Mouse (Mus musculus) embryonic facial prominence, embryonic 15.5 days (tissue): ENCODE data around the gene Ttc21a. TPM values are rescaled to one million over a fixed set of nuclear protein-coding genes. Genes with fewer than 3 reads are reported as not detected.

ENCODE experiments used
- ATAC-seq: fragments of 200-750 bp; cut with Nextera tagmentation; 2 replicates; pipeline ENCODE4 v1.8.0; 2017; ENCODE audit warnings: low read depth, moderate TSS enrichment; ENCODE audit not compliant: insufficient number of reproducible peaks, low FRiP score, low TSS enrichment
- H3K27ac ChIP-seq: fragments of 300-500 bp; sonication (generic); replicated peaks from 2 replicates; pipeline ENCODE4 v1.5.1; 2015; ENCODE audit warnings: mild to moderate bottlenecking, inconsistent platforms
- H3K27me3 ChIP-seq: fragments of 300-500 bp; sonication (generic); 2 replicates; pipeline ENCODE4 v1.6.1; 2015; ENCODE audit warnings: inconsistent platforms
- H3K36me3 ChIP-seq: fragments of 300-500 bp; sonication (generic); 2 replicates; pipeline ENCODE4 v1.6.1; 2015; ENCODE audit warnings: mild to moderate bottlenecking, inconsistent platforms
- H3K4me1 ChIP-seq: fragments of 300-500 bp; sonication (generic); 2 replicates; pipeline ENCODE4 v1.6.1; 2015; ENCODE audit warnings: inconsistent platforms
- H3K4me2 ChIP-seq: fragments of 300-500 bp; sonication (generic); replicated peaks from 2 replicates; pipeline ENCODE4 v1.6.1; 2015; ENCODE audit warnings: mild to moderate bottlenecking, inconsistent platforms
- H3K4me3 ChIP-seq: fragments of 300-500 bp; sonication (generic); replicated peaks from 2 replicates; pipeline ENCODE4 v1.5.1; 2015; ENCODE audit warnings: mild to moderate bottlenecking, inconsistent platforms
- H3K9ac ChIP-seq: fragments of 300-500 bp; sonication (generic); 2 replicates; pipeline ENCODE4 v1.6.1; 2015; ENCODE audit warnings: inconsistent platforms
- H3K9me3 ChIP-seq: fragments of 300-500 bp; sonication (generic); replicated peaks from 2 replicates; pipeline ENCODE4 v1.6.1; 2016; ENCODE audit warnings: inconsistent platforms
- WGBS: fragments of 180-500 bp; shearing (Covaris S2); methylation state at CpG from one replicate; pipeline ENCODE4 v1.1.7; 2015; 5-methylcytosine and 5-hydroxymethylcytosine counted together
- polyA plus RNA-seq: library from polyadenylated mRNA; unstranded; fragments of >200 nt; fragmentation: Nextera tagmentation; extraction: Ambion mirVana; gene quantifications from 2 replicates; pipeline ENCODE4 v1.2.1, GENCODE M21; 2015

Gene Ttc21a
- polyA plus RNA-seq, 1 experiment from 2014 or later = 2.6 TPM

DNA sequence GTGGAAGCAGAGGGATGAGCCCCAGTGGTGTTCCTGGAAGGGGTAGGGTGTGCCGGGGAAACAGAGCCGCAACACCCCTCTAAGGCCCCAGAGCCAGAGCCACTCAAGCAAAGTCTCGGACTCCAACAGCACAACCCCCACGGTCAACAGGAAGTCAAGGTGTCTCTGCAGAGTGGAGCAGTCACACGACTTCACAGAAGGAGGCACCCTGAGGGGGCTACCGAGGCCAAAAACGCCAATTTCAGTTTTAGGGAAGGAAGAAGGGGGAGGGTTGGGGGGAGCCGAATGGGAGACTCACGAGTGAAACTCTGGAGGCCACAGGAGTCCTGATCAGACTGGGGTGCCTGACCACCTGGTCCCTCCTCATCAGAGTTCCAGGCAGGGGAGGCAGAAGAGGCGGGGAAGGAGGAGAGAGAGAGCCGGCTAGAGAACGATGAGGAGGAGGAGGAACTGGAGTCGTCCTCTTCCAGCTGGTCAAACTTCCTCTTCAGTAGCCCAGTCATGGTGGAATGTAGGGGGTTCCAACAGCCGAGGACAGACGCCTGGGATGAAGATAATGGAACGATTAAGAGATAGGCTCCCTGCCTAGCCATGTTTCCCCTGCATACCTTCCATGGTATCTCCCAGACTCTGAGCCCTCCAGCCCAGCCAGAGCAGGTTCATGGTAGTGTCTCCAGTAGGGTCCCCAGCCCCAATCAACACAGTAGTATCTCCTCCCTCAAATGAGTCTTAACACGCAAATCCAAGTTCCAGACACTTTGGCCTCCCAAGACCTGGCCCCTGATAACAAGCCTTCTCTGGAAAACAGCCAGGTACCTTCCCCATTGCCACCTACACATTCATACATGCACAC, 39.5 kb downstream of the Ttc21a start:
- Histone ChIP-seq H3K4me1 (peaks cover 48% of the 10 kb centered on the region), H3K9ac (no peak overlapping the region), H3K4me2 (0 out of 2 replicates have a peak overlapping the region, but pooled peaks have one; percentile 1), H3K27ac (no peak overlapping the region), H3K9me3 (no peaks in the 10 kb centered on the region), H3K27me3 (no peaks in the 10 kb centered on the region), H3K36me3 (peaks cover 23% of the 10 kb centered on the region), H3K4me3 (no peak overlapping the region)
- 43% methylated on average over 17 of the region's 17 CpGs for WGBS
- no peak for ATAC-seq

DNA sequence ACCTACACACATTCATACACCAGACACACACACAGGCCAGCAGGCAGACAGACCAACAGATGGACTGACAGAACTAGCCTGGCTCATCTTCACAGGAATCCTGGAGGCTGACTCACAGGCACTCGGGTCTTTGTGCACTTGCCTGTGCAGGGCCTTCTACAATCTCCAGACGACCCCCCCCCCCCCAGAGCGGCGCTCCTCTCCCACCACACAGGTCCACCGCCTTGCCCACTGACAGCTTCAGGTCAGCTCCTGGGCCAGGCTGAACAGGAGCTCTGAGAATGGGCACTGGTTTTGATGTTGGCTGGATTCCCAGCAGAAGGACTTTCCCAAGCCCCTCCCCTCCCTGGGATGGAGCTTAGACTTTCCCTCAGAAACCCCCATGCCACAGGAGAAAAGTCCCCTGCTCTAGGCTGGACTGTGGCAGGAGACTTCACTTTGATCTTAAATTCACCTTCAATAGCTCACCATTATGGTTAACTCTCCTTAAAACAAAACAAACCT, 40.2 kb downstream of the Ttc21a start:
- no peak overlapping the region for H3K27ac ChIP-seq
- ATAC-seq = no peak
- H3K4me3 ChIP-seq = no peak overlapping the region
- peaks cover 55% of the 10 kb centered on the region for H3K4me1 ChIP-seq
- H3K9ac ChIP-seq = no peak overlapping the region
- H3K27me3 ChIP-seq = no peaks in the 10 kb centered on the region
- peaks cover 16% of the 10 kb centered on the region for H3K36me3 ChIP-seq
- H3K9me3 ChIP-seq = no peaks in the 10 kb centered on the region
- H3K4me2 ChIP-seq = no peak overlapping the region
- 45% methylated on average over 5 of the region's 5 CpGs for WGBS

DNA sequence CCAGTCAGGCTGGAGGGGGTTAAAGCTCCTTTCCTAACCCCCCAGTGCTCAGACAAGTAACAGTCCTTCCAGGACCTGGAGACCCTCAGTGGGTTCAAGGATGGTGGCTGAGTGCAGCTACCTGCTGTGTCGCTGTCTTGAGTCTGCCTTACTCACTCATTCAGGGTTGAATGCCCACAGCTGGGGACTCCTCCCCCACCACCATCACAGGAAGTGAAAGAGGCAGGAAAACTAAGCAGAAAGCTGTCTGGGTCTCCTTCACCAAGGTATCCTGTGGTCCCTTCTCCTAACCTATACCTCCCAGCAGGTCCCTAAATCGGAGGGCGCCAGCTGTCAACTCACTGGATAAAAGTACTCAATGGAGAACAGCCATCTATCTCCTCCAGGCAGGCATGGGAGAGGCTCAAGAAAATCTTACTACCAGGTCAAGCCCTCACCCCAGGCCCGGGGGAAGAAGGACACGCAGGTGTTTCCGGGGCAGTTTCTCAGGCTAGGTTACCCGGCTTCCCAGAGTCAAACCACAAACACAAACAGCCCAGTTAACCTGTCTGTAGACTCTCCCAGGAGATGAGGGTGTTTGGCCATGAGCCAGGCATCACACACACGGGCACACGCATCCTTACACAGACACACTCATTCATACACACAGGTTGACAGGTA, 40.9 kb downstream of the Ttc21a start:
- Histone ChIP-seq H3K4me1 (peaks cover 62% of the 10 kb centered on the region), H3K27me3 (no peaks in the 10 kb centered on the region), H3K36me3 (peaks cover 10% of the 10 kb centered on the region), H3K27ac (no peak overlapping the region), H3K4me2 (no peak overlapping the region), H3K9ac (no peak overlapping the region), H3K4me3 (no peak overlapping the region), H3K9me3 (no peaks in the 10 kb centered on the region)
- 48% methylated on average over 9 of the region's 9 CpGs for WGBS
- no peak for ATAC-seq

DNA sequence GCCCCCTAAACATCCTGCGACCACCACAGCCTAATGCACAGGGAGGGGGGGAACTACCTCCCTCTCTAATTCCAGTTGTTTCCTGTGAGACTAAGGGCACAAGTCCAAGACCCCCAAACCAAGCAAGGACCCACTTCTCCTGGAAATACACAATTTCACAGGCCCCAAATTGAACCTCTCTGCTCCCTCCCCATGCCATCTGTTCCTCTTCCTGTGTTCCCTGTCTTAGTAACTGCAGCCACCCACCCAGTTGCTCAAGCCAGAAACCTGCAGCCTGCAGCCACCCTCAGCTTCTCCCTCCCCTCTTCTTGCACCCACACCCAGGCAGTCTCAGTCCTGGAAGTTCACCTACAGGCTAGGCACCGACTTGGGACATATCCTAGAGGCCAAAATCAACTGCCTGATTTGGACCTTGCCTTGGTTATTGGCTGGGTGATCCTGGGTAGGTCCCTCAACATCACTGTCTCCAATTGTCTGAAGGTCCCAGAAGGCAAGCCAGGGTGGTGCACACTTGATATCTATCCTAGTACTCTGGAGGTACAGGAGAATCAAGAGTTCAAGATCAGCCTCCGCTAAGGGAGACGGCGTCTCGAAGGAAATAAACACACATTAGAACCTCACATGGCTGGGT, 41.5 kb downstream of the Ttc21a start:
- no peak overlapping the region for H3K9ac ChIP-seq
- H3K36me3 ChIP-seq = peaks cover 3% of the 10 kb centered on the region
- no peak overlapping the region for H3K27ac ChIP-seq
- H3K4me1 ChIP-seq = peaks cover 66% of the 10 kb centered on the region
- no peak overlapping the region for H3K4me3 ChIP-seq
- 75% methylated on average over 6 of the region's 6 CpGs for WGBS
- no peaks in the 10 kb centered on the region for H3K9me3 ChIP-seq
- no peaks in the 10 kb centered on the region for H3K27me3 ChIP-seq
- H3K4me2 ChIP-seq = no peak overlapping the region
- no peak for ATAC-seq

DNA sequence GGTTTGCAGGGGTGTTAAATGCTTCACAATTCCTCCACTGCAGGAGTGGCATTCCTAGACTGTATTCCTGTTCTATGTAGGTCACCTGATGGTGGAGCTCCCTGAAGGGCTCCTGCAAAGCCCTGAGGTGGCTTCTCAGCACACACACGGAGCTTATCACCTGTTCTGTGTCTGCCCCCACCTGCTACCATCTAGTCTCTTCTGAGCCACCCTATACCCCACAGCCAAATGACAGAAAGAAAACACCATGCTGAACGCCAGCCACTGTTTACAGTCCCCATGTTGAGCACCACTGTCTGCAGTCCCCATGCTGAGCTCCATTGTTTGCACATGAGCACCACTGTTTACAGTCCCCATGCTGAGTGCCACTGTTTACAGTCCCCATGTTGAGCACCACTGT, 42.3 kb downstream of the Ttc21a start:
- H3K4me1 ChIP-seq = peaks cover 74% of the 10 kb centered on the region
- H3K9me3 ChIP-seq = no peaks in the 10 kb centered on the region
- no peak overlapping the region for H3K4me3 ChIP-seq
- no peaks in the 10 kb centered on the region for H3K36me3 ChIP-seq
- H3K27ac ChIP-seq = no peak overlapping the region
- ATAC-seq = no peak
- WGBS = 56% methylated on average over 2 of the region's 2 CpGs
- no peak overlapping the region for H3K4me2 ChIP-seq
- no peaks in the 10 kb centered on the region for H3K27me3 ChIP-seq
- H3K9ac ChIP-seq = no peak overlapping the region

DNA sequence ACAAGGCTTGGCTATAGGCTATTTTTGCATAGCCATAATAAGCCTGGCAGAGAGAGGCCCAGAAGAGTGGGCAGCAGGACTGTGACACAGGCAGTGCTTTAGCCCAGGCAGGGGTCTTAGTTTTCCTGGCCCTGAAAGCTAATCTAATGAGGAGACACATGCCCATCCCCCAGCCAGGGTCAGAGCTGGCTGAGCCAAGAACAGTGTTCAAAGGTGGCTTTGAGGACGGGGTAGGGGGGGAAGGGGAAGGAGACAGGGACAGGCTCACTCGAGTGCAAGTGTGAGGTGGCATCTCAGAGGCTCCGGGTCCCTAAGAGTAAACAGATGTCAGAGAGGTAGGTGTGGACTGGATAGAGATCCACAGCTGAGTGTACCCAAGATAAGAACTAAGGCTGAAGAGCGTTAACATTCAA, 43.4 kb downstream of the Ttc21a start:
- WGBS = 7% methylated on average over 4 of the region's 4 CpGs
- Histone ChIP-seq H3K9ac (no peak overlapping the region), H3K36me3 (no peaks in the 10 kb centered on the region), H3K27me3 (no peaks in the 10 kb centered on the region), H3K9me3 (no peaks in the 10 kb centered on the region), H3K4me3 (peak overlapping the region; percentile 67; the same call in 1 of the 2 replicates), H3K4me1 (peaks cover 79% of the 10 kb centered on the region), H3K4me2 (peak overlapping the region; percentile 95), H3K27ac (peak overlapping the region; percentile 89)
- no peak for ATAC-seq

DNA sequence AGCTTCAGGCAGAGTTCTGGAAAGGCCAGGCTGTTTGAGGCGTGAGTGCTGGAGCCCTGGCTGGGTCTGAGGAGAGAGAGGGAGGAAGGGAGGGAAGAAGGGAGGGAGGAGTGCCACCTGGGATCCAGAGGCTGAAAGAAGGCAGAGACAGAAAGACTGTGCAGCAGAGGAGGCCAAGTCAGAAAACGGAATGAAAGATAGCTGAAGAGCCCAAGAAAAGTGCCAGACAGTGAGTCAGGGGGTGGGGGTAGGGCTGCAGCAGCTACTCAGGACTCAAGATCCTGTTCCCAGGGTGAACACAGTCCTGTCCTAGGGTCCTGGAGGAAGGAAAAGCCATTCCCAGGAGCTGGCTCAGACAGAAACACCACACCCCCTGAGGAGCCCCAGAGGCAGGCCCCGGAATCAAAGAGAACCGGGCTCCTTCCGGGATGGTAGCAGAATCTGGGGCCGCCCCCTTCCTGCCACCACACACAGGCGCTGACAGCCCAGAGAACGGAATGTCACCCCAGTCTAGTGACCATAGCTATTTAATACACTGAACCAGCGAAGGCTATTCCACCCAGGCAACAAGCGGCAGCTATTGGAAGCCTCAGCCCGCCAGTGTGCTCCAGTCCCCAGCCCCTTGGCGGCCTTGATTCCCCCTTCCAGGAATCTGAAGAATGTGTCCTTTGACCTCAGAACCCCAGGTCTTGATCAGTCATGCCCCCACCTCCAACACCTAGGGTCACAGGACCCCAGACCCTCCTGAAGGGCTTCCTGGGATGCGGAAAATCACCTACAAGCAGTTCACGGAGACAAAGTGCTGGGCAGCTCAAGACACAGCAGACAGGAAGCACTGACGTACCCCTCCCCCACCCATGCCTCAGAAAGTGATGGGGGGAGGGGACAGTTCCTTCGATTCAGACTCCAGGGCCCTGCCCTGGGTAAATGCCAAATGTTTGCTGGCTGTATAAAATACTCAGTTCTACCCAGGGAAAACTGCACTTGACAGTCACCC, 44.1 kb downstream of the Ttc21a start:
- peak overlapping the region; percentile 95 for H3K4me2 ChIP-seq
- 2% methylated on average over 16 of the region's 16 CpGs for WGBS
- H3K9me3 ChIP-seq = no peaks in the 10 kb centered on the region
- peak overlapping the region; percentile 89 for H3K27ac ChIP-seq
- no peak for ATAC-seq
- H3K9ac ChIP-seq = peak overlapping the region; percentile 21
- H3K4me3 ChIP-seq = peak overlapping the region; percentile 67
- peaks cover 86% of the 10 kb centered on the region for H3K4me1 ChIP-seq
- no peaks in the 10 kb centered on the region for H3K36me3 ChIP-seq
- no peaks in the 10 kb centered on the region for H3K27me3 ChIP-seq

DNA sequence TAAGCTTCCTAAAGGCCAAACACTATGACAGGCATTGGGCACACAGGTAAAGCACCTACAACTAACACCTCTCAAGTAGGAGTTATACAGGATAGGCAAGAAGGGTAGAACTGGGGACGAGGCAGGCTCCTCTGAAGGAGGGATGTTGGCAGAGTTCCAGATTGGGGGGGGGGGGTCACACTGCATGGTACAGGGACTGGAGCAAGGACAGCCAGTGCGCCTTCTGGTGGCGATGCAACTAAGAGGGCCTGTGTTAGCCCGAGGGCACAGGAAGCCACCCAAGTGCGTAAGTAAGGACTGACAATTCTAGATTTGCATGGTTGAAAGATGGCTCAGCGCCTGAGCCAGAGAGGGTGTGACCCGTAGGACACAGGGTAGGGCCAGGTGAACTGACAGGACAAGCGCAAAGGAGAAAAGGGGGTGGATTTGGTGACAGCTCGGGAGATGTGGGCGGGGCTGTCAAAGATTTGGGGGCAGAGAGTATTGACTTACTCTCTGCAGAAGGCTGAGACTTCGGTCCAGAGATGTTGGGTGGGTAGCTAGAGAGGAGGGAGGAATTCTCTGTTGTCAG, 44.9 kb downstream of the Ttc21a start:
- no peaks in the 10 kb centered on the region for H3K9me3 ChIP-seq
- 0 out of 2 replicates have a peak, but pooled peaks have one; percentile 31 for ATAC-seq
- peak overlapping the region; percentile 89 for H3K27ac ChIP-seq

DNA sequence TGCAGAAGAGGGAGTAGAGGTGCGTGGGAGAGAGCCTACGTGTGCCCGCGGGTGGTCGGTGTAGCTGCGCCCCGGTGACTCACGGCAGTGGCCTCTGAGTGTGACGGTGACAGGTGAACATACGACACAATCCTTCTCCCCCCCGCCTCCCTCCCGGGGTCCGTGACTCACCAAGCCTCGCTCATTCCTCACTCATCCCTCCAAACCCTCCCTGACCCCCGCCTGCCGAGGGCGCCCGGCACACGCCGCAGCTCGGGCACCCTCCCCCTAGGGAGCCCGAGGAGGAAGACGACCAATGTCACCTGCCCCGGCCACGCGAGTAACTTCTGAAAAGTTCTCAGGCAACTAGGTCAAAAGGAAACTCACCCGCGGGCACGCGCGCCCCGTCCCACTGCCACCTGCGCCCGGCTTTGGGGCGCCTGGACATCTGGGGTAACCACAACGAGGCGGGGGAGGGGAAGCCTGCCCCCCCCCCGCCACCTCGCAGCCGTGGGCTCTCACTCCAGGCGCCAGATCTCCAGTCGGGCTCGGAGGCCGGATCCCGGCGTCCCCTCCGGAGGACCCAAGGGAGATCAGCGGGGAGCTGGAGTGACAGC, 45.6 kb downstream of the Ttc21a start:
- Histone ChIP-seq H3K36me3 (no peaks in the 10 kb centered on the region), H3K27me3 (no peaks in the 10 kb centered on the region), H3K27ac (peak overlapping the region; percentile 89), H3K4me2 (peak overlapping the region; percentile 95), H3K9ac (peak overlapping the region; percentile 66), H3K4me3 (peak overlapping the region; percentile 67), H3K4me1 (peaks cover 73% of the 10 kb centered on the region), H3K9me3 (no peaks in the 10 kb centered on the region)
- no peak for ATAC-seq
- under 1% methylated on average over 47 of the region's 48 CpGs for WGBS

More for the DNA sequence above, 44.9 kb downstream of the Ttc21a start:
- WGBS = 1% methylated on average over 11 of the region's 11 CpGs
- 0 out of 2 replicates have a peak overlapping the region, but pooled peaks have one; percentile 6 for H3K9ac ChIP-seq
- no peaks in the 10 kb centered on the region for H3K27me3 ChIP-seq
- H3K4me1 ChIP-seq = peaks cover 80% of the 10 kb centered on the region
- no peaks in the 10 kb centered on the region for H3K36me3 ChIP-seq
- peak overlapping the region; percentile 95 for H3K4me2 ChIP-seq
- peak overlapping the region; percentile 67 for H3K4me3 ChIP-seq
